Mouse (Mus musculus) effector memory CD4-positive, alpha-beta T cell, adult 5 months (primary cell): ENCODE data around the gene Polr3g. TPM values are rescaled to one million over a fixed set of nuclear protein-coding genes. Genes with fewer than 3 reads are reported as not detected.

ENCODE experiments used
- polyA plus RNA-seq: library from polyadenylated mRNA; unstranded; fragments of 100-300 nt; shearing (Covaris generic); gene quantifications from one replicate; pipeline ENCODE4 v1.2.1, GENCODE M21; 2017

Gene Polr3g
- polyA plus RNA-seq = 8.0 TPM

DNA sequence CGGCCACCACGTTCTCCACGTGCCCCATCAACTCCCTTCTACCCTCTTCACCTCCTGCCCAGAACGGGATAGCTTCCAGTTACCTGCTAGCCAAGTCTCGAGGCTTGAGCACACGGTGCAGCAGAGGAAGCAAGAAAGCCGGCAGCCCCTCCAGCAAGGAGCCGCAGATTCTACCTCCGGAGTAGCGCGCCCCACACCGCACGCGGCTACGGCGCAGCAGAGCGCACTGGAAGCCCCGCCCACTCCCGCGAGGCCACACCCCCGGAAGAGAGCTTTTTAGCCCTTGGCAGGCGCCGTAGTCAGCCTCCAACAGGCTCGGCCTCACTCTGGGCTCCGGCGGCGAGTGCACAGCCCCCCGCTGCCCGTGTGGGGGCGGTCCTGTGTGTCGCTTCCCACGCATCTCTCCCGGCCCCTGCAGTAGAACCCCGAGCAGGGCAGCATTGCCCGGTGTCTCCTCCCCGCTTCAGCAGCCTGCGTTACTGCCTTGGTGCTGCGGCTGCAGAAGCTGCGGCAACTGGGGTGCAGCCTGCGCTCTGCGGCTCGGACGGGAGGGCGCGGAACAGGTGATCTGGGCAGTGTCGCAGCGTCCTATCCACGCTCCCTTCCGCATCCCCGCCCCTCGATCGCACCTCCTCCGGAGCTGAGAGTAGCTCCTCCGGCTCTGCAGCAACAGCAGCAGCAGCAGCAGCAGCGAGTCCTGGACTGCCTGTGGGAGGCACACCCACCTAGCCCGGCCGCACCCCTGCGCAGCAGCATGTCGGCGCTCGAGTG, at the start of gene Polr3g, which contains the start of gene Mblac2:
Gene Polr3g (minus strand): TSS at position 239 of the 771 bp plus-strand sequence.
Gene Mblac2 (plus strand): TSS at position 567 of the 771 bp plus-strand sequence.

DNA sequence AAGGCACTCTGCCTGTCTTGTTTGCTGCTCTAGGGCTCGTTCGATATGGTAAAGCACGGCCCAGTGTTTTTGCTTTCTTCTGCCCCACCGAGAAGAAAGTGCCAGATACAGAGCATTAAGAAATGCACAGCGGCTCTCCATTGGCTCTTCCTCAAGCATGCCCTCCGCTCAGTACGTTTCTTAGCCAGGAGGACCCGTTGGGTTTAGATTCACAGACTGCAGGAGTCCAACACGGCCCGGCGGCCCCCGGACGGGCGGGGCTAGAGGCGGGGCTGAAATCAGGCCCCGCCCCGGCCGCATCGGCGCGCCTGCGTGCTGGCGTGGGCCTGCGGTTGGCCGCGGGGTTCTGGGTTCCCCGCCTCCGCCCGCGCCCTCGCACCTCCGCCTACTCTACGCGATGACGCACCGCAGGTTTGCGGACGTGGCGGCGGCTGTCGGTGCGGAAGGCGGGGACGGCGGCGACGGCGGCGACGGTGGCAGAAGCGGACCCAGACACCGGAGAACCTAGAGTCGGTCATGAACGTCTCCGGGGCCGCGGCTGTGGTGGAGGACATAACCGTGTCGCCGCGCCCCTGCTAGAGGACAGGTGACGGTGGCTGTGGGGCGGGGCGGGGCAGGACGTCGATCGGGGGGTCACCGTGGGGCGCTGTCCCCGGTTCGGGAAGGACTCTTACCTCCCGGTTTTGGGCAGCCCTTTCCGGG, 53.3 kb downstream of the Polr3g start, which contains the start of gene Lysmd3:
Gene Lysmd3 (plus strand): TSS at position 313 of the 702 bp plus-strand sequence.

DNA sequence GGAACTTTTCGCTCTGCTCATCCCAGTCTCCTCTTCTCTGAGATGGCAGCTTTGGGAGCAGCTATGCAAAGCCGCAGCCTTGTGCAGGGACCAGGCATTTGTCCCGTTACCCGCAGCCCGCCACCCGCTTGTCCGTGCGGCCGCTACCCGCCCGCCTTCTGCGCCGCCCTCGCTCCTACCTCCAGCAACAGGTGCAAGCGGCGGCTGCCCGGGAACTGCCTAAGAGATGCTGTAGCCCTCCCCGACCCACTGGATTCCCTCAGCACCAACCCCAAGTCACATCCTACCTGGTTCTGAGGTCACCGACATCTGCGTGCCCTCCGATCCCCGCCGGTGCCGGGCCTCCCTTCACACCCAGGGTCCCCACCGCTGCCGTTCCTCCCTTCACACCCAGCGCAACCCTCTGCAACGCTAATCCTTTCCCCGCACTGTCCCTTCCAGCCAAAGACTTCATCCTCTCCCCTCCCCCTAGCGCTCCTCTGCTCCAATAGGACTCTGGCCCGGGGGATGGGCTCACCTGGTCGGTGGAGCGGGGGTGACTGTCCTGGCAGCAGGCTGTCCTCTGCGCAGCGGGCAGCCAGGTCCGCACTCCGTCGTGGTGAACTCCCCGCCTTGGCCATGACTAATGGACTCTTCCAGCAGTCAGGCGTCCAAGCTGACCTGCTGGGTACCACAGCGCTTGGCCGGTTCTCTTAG, 77.9 kb downstream of the Polr3g start, which contains the start of gene Adgrv1:
Gene Adgrv1 (minus strand): TSS at position 435 of the 696 bp plus-strand sequence.

Other genes with a start within 250 kb of the Polr3g start
- 1.4 TPM for gene Adgrv1, start 77.9 kb downstream of the Polr3g start, polyA plus RNA-seq
- 31.6 TPM for gene Lysmd3, start 53.4 kb downstream of the Polr3g start, polyA plus RNA-seq
- gene Mblac2, start 328 bp upstream of the Polr3g start, polyA plus RNA-seq = 10.8 TPM
- gene Cetn3, start 72.1 kb upstream of the Polr3g start, polyA plus RNA-seq = 147 TPM